Mouse (Mus musculus) leukemia stem cell, adult 10-12 weeks (primary cell): ENCODE measurements around the gene Dnajb13. TPM values are rescaled to one million over a fixed set of nuclear protein-coding genes. Genes with fewer than 3 reads are reported as not detected.

Experiments used
- polyA plus RNA-seq: library from polyadenylated mRNA; stranded (reverse); fragments of >175 nt; gene quantifications from 2 replicates; pipeline ENCODE4 v1.2.3, GENCODE M21; 2012; ENCODE audit warnings: low replicate concordance

Gene Dnajb13
- 0.76 TPM in 1 of 2 replicates, not detected in the other for polyA plus RNA-seq

GRCm38 (mm10) chr7:100514573-100514972 lies at the start of gene Dnajb13:
Gene Dnajb13, minus strand, starts transcription at chr7:100514960.

GRCm38 (mm10) chr7:100536804-100537518 lies 22.2 kb upstream of the Dnajb13 start, which contains the start of gene Coa4:
Gene Coa4, plus strand, starts transcription at chr7:100537071.

GRCm38 (mm10) chr7:100493117-100493483 lies 21.7 kb downstream of the Dnajb13 start, which contains the start of gene Ucp2:
Gene Ucp2, plus strand, starts transcription at chr7:100493337.

GRCm38 (mm10) chr7:100472777-100473176 lies 42.0 kb downstream of the Dnajb13 start, which contains the start of gene Ucp3:
Gene Ucp3, plus strand, starts transcription at chr7:100472990.

Other genes with a start within 250 kb of the Dnajb13 start
- 0.09 TPM in 1 of 2 replicates, not detected in the other for gene P4ha3, start 229.4 kb downstream of the Dnajb13 start, polyA plus RNA-seq
- gene C2cd3, start 142.7 kb downstream of the Dnajb13 start, polyA plus RNA-seq = 33.4 and 41.3 TPM in 2 replicates
- gene Ppme1, start 142.7 kb downstream of the Dnajb13 start, polyA plus RNA-seq = 20.3 and 37.1 TPM in 2 replicates
- 0.14 and 0.38 TPM in 2 replicates for gene Ucp3, start 42.0 kb downstream of the Dnajb13 start, polyA plus RNA-seq
- gene Ucp2, start 21.6 kb downstream of the Dnajb13 start, polyA plus RNA-seq = 668 and 693 TPM in 2 replicates
- gene Coa4, start 22.1 kb upstream of the Dnajb13 start, polyA plus RNA-seq = 4.2 and 6.8 TPM in 2 replicates
- gene Rab6a, start 92.5 kb upstream of the Dnajb13 start, polyA plus RNA-seq = 34.3 and 34.8 TPM in 2 replicates
- gene Mrpl48, start 93.3 kb upstream of the Dnajb13 start, polyA plus RNA-seq = 0.89 and 1.2 TPM in 2 replicates
- gene Plekhb1, start 147.5 kb upstream of the Dnajb13 start, polyA plus RNA-seq = not detected in 2 replicates
- 22.7 and 58.3 TPM in 2 replicates for gene Fam168a, start 191.7 kb upstream of the Dnajb13 start, polyA plus RNA-seq